Mouse (Mus musculus) bone marrow macrophage, adult 2 months (primary cell): ENCODE measurements around the gene Spaca7.
A peak's percentile ranks its signal among the peaks of the same experiment; 100 is the strongest.

ENCODE experiments used
- CTCF ChIP-seq: IDR thresholded peaks from 2 replicates; pipeline ENCODE4 v1.5.1; 2012; ENCODE audit warnings: low read depth, mild to moderate bottlenecking, low read length, moderate library complexity
- POLR2A ChIP-seq: IDR thresholded peaks from 2 replicates; pipeline ENCODE4 v1.6.1; 2012; ENCODE audit warnings: mild to moderate bottlenecking, low read depth, low read length, borderline replicate concordance

DNA sequence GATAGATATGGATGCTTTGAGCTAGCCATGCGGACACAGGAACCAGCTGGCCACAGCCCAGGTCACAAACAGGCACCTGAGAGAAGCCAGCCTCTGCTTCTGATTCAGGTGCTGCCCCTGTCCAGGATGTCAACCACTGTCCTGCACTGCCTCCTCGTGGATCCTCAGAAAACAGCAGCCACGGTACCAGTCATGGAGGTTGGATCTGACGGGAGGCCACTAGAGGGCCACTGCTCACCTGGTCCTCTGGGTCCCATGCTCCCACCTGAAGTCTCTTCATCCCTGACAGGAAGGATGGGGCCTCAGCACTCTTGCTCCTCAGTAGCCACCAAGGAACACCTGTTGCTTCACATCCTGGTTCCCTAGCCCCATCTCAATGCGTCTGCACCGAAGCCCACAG lies 34.4 kb downstream of the Spaca7 start:
- TF ChIP-seq POLR2A (no peak), CTCF (peak; percentile 80)
